Mouse (Mus musculus): ENCODE data around the gene Ube2ql1. TPM values are rescaled to one million over a fixed set of nuclear protein-coding genes. Genes with fewer than 3 reads are reported as not detected.

Gene Ube2ql1
- 0.09 and 0.28 TPM in 2 replicates for polyA plus RNA-seq (2015; fragmentation: Nextera tagmentation; extraction: Ambion mirVana)

GRCm38 (mm10) chr13:69739759-69740135, at the start of gene Ube2ql1:
Gene Ube2ql1 (minus strand): TSS chr13:69739889.
- Histone ChIP-seq H3K36me3 (ENCODE audit: control insufficient read depth, insufficient read depth, low read length) (no peaks in the 10 kb centered on the region), H3K4me2 (ENCODE audit: low read depth, low read length) (peak within 1 kb of the TSS; percentile 98), H3K4me3 (ENCODE audit: low read length) (peak within 1 kb of the TSS; percentile 65), H3K9me3 (ENCODE audit: control insufficient read depth, low read length) (no peaks in the 10 kb centered on the region; the same call in none of the 2 replicates), H3K9ac (ENCODE audit: low read length) (peak within 1 kb of the TSS; percentile 63), H3K27ac (ENCODE audit: low read length) (no peak within 1 kb of the TSS), H3K27me3 (ENCODE audit: control insufficient read depth, insufficient read depth, low read depth, low read length) (peaks cover 55% of the 10 kb centered on the region), H3K4me1 (replicated peaks; ENCODE audit: control insufficient read depth, insufficient read depth, low read length) (peaks cover 5% of the 10 kb centered on the region)
- under 1% methylated on average over 29 of the region's 46 CpGs for WGBS
- peak; percentile 95 for ATAC-seq (ENCODE audit: low read depth)

GRCm38 (mm10) chr13:69788704-69789103, 49.0 kb upstream of the Ube2ql1 start:
- 81% methylated on average over 5 of the region's 5 CpGs for WGBS
- no peak overlapping the region for H3K27ac ChIP-seq (ENCODE audit: low read length)
- no peaks in the 10 kb centered on the region for H3K36me3 ChIP-seq (ENCODE audit: control insufficient read depth, insufficient read depth, low read length)
- ATAC-seq (ENCODE audit: low read depth): no peak
- no peaks in the 10 kb centered on the region for H3K27me3 ChIP-seq (ENCODE audit: control insufficient read depth, insufficient read depth, low read depth, low read length)
- H3K4me2 ChIP-seq (ENCODE audit: low read depth, low read length): no peak overlapping the region
- no peaks in the 10 kb centered on the region for H3K4me1 ChIP-seq (replicated peaks; ENCODE audit: control insufficient read depth, insufficient read depth, low read length)
- H3K9me3 ChIP-seq (ENCODE audit: control insufficient read depth, low read length): no peaks in the 10 kb centered on the region
- H3K9ac ChIP-seq (ENCODE audit: low read length): no peak overlapping the region
- no peak overlapping the region for H3K4me3 ChIP-seq (ENCODE audit: low read length)

- no peak for ATAC-seq (ENCODE audit: low read depth)
- H3K4me3 ChIP-seq (ENCODE audit: low read length): no peak overlapping the region
- 81% methylated on average over 19 of the region's 19 CpGs for WGBS
- H3K4me2 ChIP-seq (ENCODE audit: low read depth, low read length): no peak overlapping the region
- no peaks in the 10 kb centered on the region for H3K9me3 ChIP-seq (ENCODE audit: control insufficient read depth, low read length)
- H3K27me3 ChIP-seq (ENCODE audit: control insufficient read depth, insufficient read depth, low read depth, low read length): no peaks in the 10 kb centered on the region
- no peak overlapping the region for H3K27ac ChIP-seq (ENCODE audit: low read length)
- no peaks in the 10 kb centered on the region for H3K4me1 ChIP-seq (replicated peaks; ENCODE audit: control insufficient read depth, insufficient read depth, low read length)
- H3K36me3 ChIP-seq (ENCODE audit: control insufficient read depth, insufficient read depth, low read length): no peaks in the 10 kb centered on the region
- H3K9ac ChIP-seq (ENCODE audit: low read length): no peak overlapping the region
Observed at GRCm38 (mm10) chr13:69778221-69778620, 38.5 kb upstream of the Ube2ql1 start.

- no peak for ATAC-seq (ENCODE audit: low read depth)
- WGBS: 78% methylated on average over 4 of the region's 4 CpGs
- H3K36me3 ChIP-seq (ENCODE audit: control insufficient read depth, insufficient read depth, low read length): no peaks in the 10 kb centered on the region
- H3K4me2 ChIP-seq (ENCODE audit: low read depth, low read length): no peak overlapping the region
- no peak overlapping the region for H3K27ac ChIP-seq (ENCODE audit: low read length)
- H3K27me3 ChIP-seq (ENCODE audit: control insufficient read depth, insufficient read depth, low read depth, low read length): no peaks in the 10 kb centered on the region
- no peak overlapping the region for H3K9ac ChIP-seq (ENCODE audit: low read length)
- no peak overlapping the region for H3K4me3 ChIP-seq (ENCODE audit: low read length)
- no peaks in the 10 kb centered on the region for H3K4me1 ChIP-seq (replicated peaks; ENCODE audit: control insufficient read depth, insufficient read depth, low read length)
- no peaks in the 10 kb centered on the region for H3K9me3 ChIP-seq (ENCODE audit: control insufficient read depth, low read length)
Observed at GRCm38 (mm10) chr13:69772358-69772757, 32.7 kb upstream of the Ube2ql1 start.

GRCm38 (mm10) chr13:69770538-69771456, 31.1 kb upstream of the Ube2ql1 start:
- Histone ChIP-seq H3K9me3 (ENCODE audit: control insufficient read depth, low read length) (no peaks in the 10 kb centered on the region), H3K4me1 (replicated peaks; ENCODE audit: control insufficient read depth, insufficient read depth, low read length) (no peaks in the 10 kb centered on the region), H3K9ac (ENCODE audit: low read length) (no peak overlapping the region), H3K4me2 (ENCODE audit: low read depth, low read length) (no peak overlapping the region), H3K27me3 (ENCODE audit: control insufficient read depth, insufficient read depth, low read depth, low read length) (no peaks in the 10 kb centered on the region), H3K4me3 (ENCODE audit: low read length) (no peak overlapping the region), H3K27ac (ENCODE audit: low read length) (no peak overlapping the region), H3K36me3 (ENCODE audit: control insufficient read depth, insufficient read depth, low read length) (no peaks in the 10 kb centered on the region)
- ATAC-seq (ENCODE audit: low read depth): no peak
- 75% methylated on average over 12 of the region's 12 CpGs for WGBS

GRCm38 (mm10) chr13:69768152-69768551, 28.5 kb upstream of the Ube2ql1 start:
- H3K27ac ChIP-seq (ENCODE audit: low read length): no peak overlapping the region
- H3K9me3 ChIP-seq (ENCODE audit: control insufficient read depth, low read length): no peaks in the 10 kb centered on the region
- no peak overlapping the region for H3K9ac ChIP-seq (ENCODE audit: low read length)
- no peak for ATAC-seq (ENCODE audit: low read depth)
- no peaks in the 10 kb centered on the region for H3K4me1 ChIP-seq (replicated peaks; ENCODE audit: control insufficient read depth, insufficient read depth, low read length)
- WGBS: 84% methylated on average over 10 of the region's 10 CpGs
- no peak overlapping the region for H3K4me2 ChIP-seq (ENCODE audit: low read depth, low read length)
- H3K36me3 ChIP-seq (ENCODE audit: control insufficient read depth, insufficient read depth, low read length): no peaks in the 10 kb centered on the region
- H3K4me3 ChIP-seq (ENCODE audit: low read length): no peak overlapping the region
- H3K27me3 ChIP-seq (ENCODE audit: control insufficient read depth, insufficient read depth, low read depth, low read length): no peaks in the 10 kb centered on the region

- Histone ChIP-seq H3K9ac (ENCODE audit: low read length) (no peak overlapping the region), H3K4me3 (ENCODE audit: low read length) (no peak overlapping the region), H3K36me3 (ENCODE audit: control insufficient read depth, insufficient read depth, low read length) (no peaks in the 10 kb centered on the region), H3K4me1 (replicated peaks; ENCODE audit: control insufficient read depth, insufficient read depth, low read length) (no peaks in the 10 kb centered on the region), H3K27me3 (ENCODE audit: control insufficient read depth, insufficient read depth, low read depth, low read length) (no peaks in the 10 kb centered on the region), H3K27ac (ENCODE audit: low read length) (no peak overlapping the region), H3K4me2 (ENCODE audit: low read depth, low read length) (no peak overlapping the region), H3K9me3 (ENCODE audit: control insufficient read depth, low read length) (no peaks in the 10 kb centered on the region)
- ATAC-seq (ENCODE audit: low read depth): no peak
- WGBS: 51% methylated on average over 9 of the region's 9 CpGs
Observed at GRCm38 (mm10) chr13:69764646-69765045, 25.0 kb upstream of the Ube2ql1 start.

- no peaks in the 10 kb centered on the region for H3K4me1 ChIP-seq (replicated peaks; ENCODE audit: control insufficient read depth, insufficient read depth, low read length)
- H3K27me3 ChIP-seq (ENCODE audit: control insufficient read depth, insufficient read depth, low read depth, low read length): no peaks in the 10 kb centered on the region
- WGBS: 53% methylated on average over 10 of the region's 10 CpGs
- no peak overlapping the region for H3K9ac ChIP-seq (ENCODE audit: low read length)
- no peaks in the 10 kb centered on the region for H3K9me3 ChIP-seq (ENCODE audit: control insufficient read depth, low read length)
- no peak overlapping the region for H3K4me3 ChIP-seq (ENCODE audit: low read length)
- H3K4me2 ChIP-seq (ENCODE audit: low read depth, low read length): no peak overlapping the region
- ATAC-seq (ENCODE audit: low read depth): peak; percentile 81
- H3K27ac ChIP-seq (ENCODE audit: low read length): no peak overlapping the region
- H3K36me3 ChIP-seq (ENCODE audit: control insufficient read depth, insufficient read depth, low read length): no peaks in the 10 kb centered on the region
Observed at GRCm38 (mm10) chr13:69761393-69761792, 21.7 kb upstream of the Ube2ql1 start.

- peak; percentile 68 for ATAC-seq (ENCODE audit: low read depth)
- H3K4me1 ChIP-seq (replicated peaks; ENCODE audit: control insufficient read depth, insufficient read depth, low read length): no peaks in the 10 kb centered on the region
- H3K27me3 ChIP-seq (ENCODE audit: control insufficient read depth, insufficient read depth, low read depth, low read length): no peaks in the 10 kb centered on the region
- H3K4me3 ChIP-seq (ENCODE audit: low read length): no peak overlapping the region
- H3K9ac ChIP-seq (ENCODE audit: low read length): no peak overlapping the region
- H3K4me2 ChIP-seq (ENCODE audit: low read depth, low read length): no peak overlapping the region
- no peaks in the 10 kb centered on the region for H3K9me3 ChIP-seq (ENCODE audit: control insufficient read depth, low read length)
- 39% methylated on average over 6 of the region's 6 CpGs for WGBS
- no peak overlapping the region for H3K27ac ChIP-seq (ENCODE audit: low read length)
- H3K36me3 ChIP-seq (ENCODE audit: control insufficient read depth, insufficient read depth, low read length): no peaks in the 10 kb centered on the region
Observed at GRCm38 (mm10) chr13:69758979-69759378, 19.3 kb upstream of the Ube2ql1 start.

Measured in lung, embryonic 16.5 days (tissue).